Mouse (Mus musculus): Measurements from ENCODE around the gene Nt5c. TPM values are rescaled to one million over a fixed set of nuclear protein-coding genes. Genes with fewer than 3 reads are reported as not detected.

Nt5c gene
- total and polyA plus RNA-seq, 3 experiments = 99.3 to 102 TPM; not detected in 1

- H3K27me3 ChIP-seq (ENCODE audit: control insufficient read depth in 1 of 2, insufficient read depth in 2 of 2, low read length in 2 of 2) = no peaks in the 10 kb centered on the region
- peaks cover 3 to 11% of the 10 kb centered on the region in 2 experiments for H3K4me1 ChIP-seq (ENCODE audit: control insufficient read depth in 1 of 2, insufficient read depth in 2 of 2, low read length in 2 of 2)
- H3K9ac ChIP-seq (ENCODE audit: control insufficient read depth, low read depth, low read length, poor library complexity, severe bottlenecking) = no peak overlapping the region
- no peak overlapping the region for H3K4me3 ChIP-seq (ENCODE audit: control insufficient read depth in 1 of 2, insufficient read depth in 1 of 2, low read depth in 2 of 2, low read length in 2 of 2)
- no peak for DNase-seq (ENCODE audit: low read depth, low spot score)
- H3K9me3 ChIP-seq (replicated peaks; ENCODE audit: insufficient read depth, low read length) = no peaks in the 10 kb centered on the region
- no peaks in the 10 kb centered on the region for H3K36me3 ChIP-seq (ENCODE audit: control insufficient read depth in 1 of 2, insufficient read depth in 2 of 2, low read length in 2 of 2)
- TF ChIP-seq GABPA (IDR thresholded peaks at IDR 0.05; ENCODE audit: low read depth, low read length) (no peak), CHD2 (IDR thresholded peaks at IDR 0.05; ENCODE audit: low read length) (no peak), ELF1 (IDR thresholded peaks at IDR 0.05; ENCODE audit: low read depth, low read length) (no peak), POLR2A (IDR thresholded peaks at IDR 0.05; ENCODE audit: control insufficient read depth in 1 of 2, insufficient read depth in 1 of 2, low read depth in 1 of 2, low read length in 2 of 2, poor library complexity in 1 of 2) (no peak), MXI1 (IDR thresholded peaks at IDR 0.05; ENCODE audit: low read depth, low read length) (no peak), TCF12 (IDR thresholded peaks at IDR 0.05; ENCODE audit: low read depth, low read length) (no peak), TBP (IDR thresholded peaks at IDR 0.05; ENCODE audit: low read depth, low read length) (no peak), JUND (IDR thresholded peaks at IDR 0.05; ENCODE audit: low read depth, low read length) (no peak), SMC3 (IDR thresholded peaks at IDR 0.05; ENCODE audit: low read depth, low read length) (no peak), MAFK (IDR thresholded peaks at IDR 0.05; ENCODE audit: borderline replicate concordance, low read depth, low read length) (no peak)
- H3K79me2 ChIP-seq (ENCODE audit: control insufficient read depth, insufficient read depth, low read length, poor library complexity) = no peaks in the 10 kb centered on the region
- no peak overlapping the region for H3K27ac ChIP-seq (ENCODE audit: control insufficient read depth, low read depth, low read length)
These were observed 43.6 kb downstream of the Nt5c start for GRCm38 (mm10) chr11:115448075-115448474.

DNA sequence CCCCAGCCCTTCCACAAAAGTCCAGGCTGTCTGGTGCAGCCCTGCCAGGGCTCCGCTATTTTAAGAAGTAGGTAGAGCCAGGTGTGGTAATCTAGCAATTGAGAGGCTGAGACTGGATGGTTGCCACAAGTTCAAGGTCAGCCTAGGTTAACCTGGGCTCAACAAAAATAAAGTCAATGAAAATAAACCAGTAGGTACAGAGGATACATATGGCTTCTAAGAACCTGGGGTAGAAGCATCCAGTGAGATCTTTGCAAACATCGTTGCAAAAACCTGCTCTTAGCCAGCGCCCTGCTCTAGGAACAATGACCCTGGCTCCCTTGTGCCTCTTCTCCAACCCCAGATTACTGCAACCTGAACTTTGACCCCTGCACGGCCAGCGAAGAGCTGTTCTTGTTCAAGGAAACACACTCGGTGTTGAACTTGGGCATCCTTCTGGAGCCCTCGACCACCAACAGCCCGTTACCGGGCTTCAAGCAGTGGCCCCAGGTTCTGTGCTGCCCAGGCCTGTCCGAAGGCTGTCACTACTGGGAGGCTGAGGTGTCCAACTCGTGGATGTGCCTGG, 44.3 kb downstream of the Nt5c start:
- no peak for DNase-seq (ENCODE audit: low read depth, low spot score)
- Histone ChIP-seq H3K4me3 (ENCODE audit: control insufficient read depth in 1 of 2, insufficient read depth in 1 of 2, low read depth in 2 of 2, low read length in 2 of 2) (no peak overlapping the region), H3K4me1 (ENCODE audit: control insufficient read depth in 1 of 2, insufficient read depth in 2 of 2, low read length in 2 of 2) (peaks cover 3 to 8% of the 10 kb centered on the region in 2 experiments), H3K9me3 (replicated peaks; ENCODE audit: insufficient read depth, low read length) (no peaks in the 10 kb centered on the region), H3K36me3 (ENCODE audit: control insufficient read depth in 1 of 2, insufficient read depth in 2 of 2, low read length in 2 of 2) (no peaks in the 10 kb centered on the region), H3K9ac (ENCODE audit: control insufficient read depth, low read depth, low read length, poor library complexity, severe bottlenecking) (no peak overlapping the region), H3K27ac (ENCODE audit: control insufficient read depth, low read depth, low read length) (no peak overlapping the region), H3K27me3 (ENCODE audit: control insufficient read depth in 1 of 2, insufficient read depth in 2 of 2, low read length in 2 of 2) (no peaks in the 10 kb centered on the region), H3K79me2 (ENCODE audit: control insufficient read depth, insufficient read depth, low read length, poor library complexity) (no peaks in the 10 kb centered on the region)
- TF ChIP-seq NRF1 (IDR thresholded peaks at IDR 0.05; ENCODE audit: insufficient read depth, low read depth, low read length, poor library complexity, severe bottlenecking) (no peak), SMC3 (IDR thresholded peaks at IDR 0.05; ENCODE audit: low read depth, low read length) (no peak), ZNF384 (IDR thresholded peaks at IDR 0.05; ENCODE audit: low read depth, low read length) (no peak), MAX (IDR thresholded peaks at IDR 0.05; ENCODE audit: low read length) (no peak), KAT2A (conservative IDR thresholded peaks at IDR 0.05; ENCODE audit: low read depth, low read length) (no peak)

- DNase-seq (ENCODE audit: low read depth, low spot score) = no peak
- Histone ChIP-seq H3K4me1 (ENCODE audit: control insufficient read depth in 1 of 2, insufficient read depth in 2 of 2, low read length in 2 of 2) (peaks cover 0 to 4% of the 10 kb centered on the region in 2 experiments; a peak in 2 of 4 replicates), H3K79me2 (ENCODE audit: control insufficient read depth, insufficient read depth, low read length, poor library complexity) (no peaks in the 10 kb centered on the region), H3K27ac (ENCODE audit: control insufficient read depth, low read depth, low read length) (no peak overlapping the region), H3K36me3 (ENCODE audit: control insufficient read depth in 1 of 2, insufficient read depth in 2 of 2, low read length in 2 of 2) (no peaks in the 10 kb centered on the region), H3K9me3 (replicated peaks; ENCODE audit: insufficient read depth, low read length) (no peaks in the 10 kb centered on the region), H3K9ac (ENCODE audit: control insufficient read depth, low read depth, low read length, poor library complexity, severe bottlenecking) (no peak overlapping the region), H3K4me3 (ENCODE audit: control insufficient read depth in 1 of 2, insufficient read depth in 1 of 2, low read depth in 2 of 2, low read length in 2 of 2) (no peak overlapping the region), H3K27me3 (ENCODE audit: control insufficient read depth in 1 of 2, insufficient read depth in 2 of 2, low read length in 2 of 2) (no peaks in the 10 kb centered on the region)
- no peak for TF ChIP-seq USF1 (IDR thresholded peaks at IDR 0.05; ENCODE audit: low read depth, low read length)
- TF ChIP-seq MYB (IDR thresholded peaks at IDR 0.05; ENCODE audit: low read depth, low read length) = no peak
- no peak for TF ChIP-seq MAFK (IDR thresholded peaks at IDR 0.05; ENCODE audit: borderline replicate concordance, low read depth, low read length)
- no peak for TF ChIP-seq ETS1 (IDR thresholded peaks at IDR 0.05; ENCODE audit: low read depth, low read length)
- no peak for TF ChIP-seq GATA1 (IDR thresholded peaks at IDR 0.05; ENCODE audit: low read depth, low read length)
- TF ChIP-seq UBTF (IDR thresholded peaks at IDR 0.05; ENCODE audit: borderline replicate concordance, insufficient read depth, low read depth, low read length) = no peak
- TF ChIP-seq USF2 (IDR thresholded peaks at IDR 0.05; ENCODE audit: borderline replicate concordance in 1 of 2, insufficient read depth in 1 of 2, low read depth in 1 of 2, low read length in 2 of 2) = no peak
- TF ChIP-seq CHD1 (IDR thresholded peaks at IDR 0.05; ENCODE audit: low read depth, low read length) = no peak
- TF ChIP-seq CHD2 (IDR thresholded peaks at IDR 0.05; ENCODE audit: low read length) = no peak
- no peak for TF ChIP-seq BHLHE40 (IDR thresholded peaks at IDR 0.05; ENCODE audit: borderline replicate concordance, low read depth, low read length)
- no peak for TF ChIP-seq POLR2AphosphoS5 (IDR thresholded peaks at IDR 0.05; ENCODE audit: borderline replicate concordance, low read depth, low read length)
- TF ChIP-seq KAT2A (conservative IDR thresholded peaks at IDR 0.05; ENCODE audit: low read depth, low read length) = no peak
- no peak for TF ChIP-seq POLR2A (IDR thresholded peaks at IDR 0.05; ENCODE audit: control insufficient read depth in 1 of 2, insufficient read depth in 1 of 2, low read depth in 1 of 2, low read length in 2 of 2, poor library complexity in 1 of 2)
- TF ChIP-seq SIN3A (IDR thresholded peaks at IDR 0.05; ENCODE audit: low read length) = no peak
- TF ChIP-seq CTCF (IDR thresholded peaks at IDR 0.05 in 2 of 3, conservative IDR thresholded peaks at IDR 0.05 in 1 of 3; ENCODE audit: control insufficient read depth in 1 of 3, insufficient read depth in 1 of 3, low read depth in 2 of 3, low read length in 3 of 3, poor library complexity in 1 of 3, severe bottlenecking in 1 of 3) = no peak
These were observed 44.8 kb downstream of the Nt5c start for GRCm38 (mm10) chr11:115446906-115447305.

Measured in MEL (cell line).